Mouse (Mus musculus) testis, adult 2 months (tissue): ENCODE measurements around the gene Cpne9.

Experiments used
- CTCF ChIP-seq: fragments of 200-500 bp; IDR thresholded peaks from 2 replicates; pipeline ENCODE4 v1.5.1; 2012; ENCODE audit warnings: low read depth, mild to moderate bottlenecking, inconsistent platforms, low read length, moderate library complexity; ENCODE audit not compliant: control insufficient read depth, insufficient read depth, insufficient replicate concordance
- POLR2A ChIP-seq: fragments of 200-500 bp; IDR thresholded peaks from 2 replicates; pipeline ENCODE4 v1.6.1; 2012; ENCODE audit warnings: low read depth, mild to moderate bottlenecking, inconsistent platforms, low read length, moderate library complexity; ENCODE audit not compliant: control insufficient read depth

DNA sequence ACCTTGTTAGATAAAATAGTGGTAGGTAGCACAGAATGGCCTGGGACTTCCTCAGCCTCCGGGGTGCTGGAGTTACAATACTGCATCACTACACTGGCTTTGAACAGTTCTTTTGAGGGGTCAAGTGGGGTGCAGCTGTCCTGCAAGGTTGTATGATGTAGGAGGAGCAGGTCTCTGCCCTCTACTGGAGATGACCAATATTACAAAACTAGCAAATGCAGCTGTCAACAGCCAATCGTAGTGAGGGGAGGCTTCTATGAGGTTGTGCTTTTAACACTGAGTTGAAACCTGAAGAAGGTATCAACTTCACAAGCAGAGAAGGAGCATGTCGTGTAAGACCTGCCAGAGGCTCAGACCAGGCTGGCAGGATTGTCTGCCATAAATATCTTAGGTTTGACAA lies 20.2 kb downstream of the Cpne9 start:
- no peak for TF ChIP-seq POLR2A
- no peak for TF ChIP-seq CTCF
